Mouse (Mus musculus): ENCODE measurements around the gene Frrs1.

The Frrs1 gene

GRCm38 (mm10) chr3:116951489-116951888 lies 92.2 kb downstream of the Frrs1 start:
- H3K9me3 ChIP-seq (ENCODE audit: low read length) = no peaks in the 10 kb centered on the region
- peaks cover 2% of the 10 kb centered on the region; the same call in 1 of the 2 replicates for H3K27me3 ChIP-seq (ENCODE audit: insufficient read depth, low read length)
- H3K4me3 ChIP-seq (replicated peaks; ENCODE audit: low read length) = no peak overlapping the region
- H3K36me3 ChIP-seq (ENCODE audit: insufficient read depth, low read length) = no peaks in the 10 kb centered on the region
- TF ChIP-seq CTCF (conservative IDR thresholded peaks at IDR 0.05; ENCODE audit: low read length) = no peak
- no peak for TF ChIP-seq NANOG (IDR thresholded peaks at IDR 0.05; ENCODE audit: borderline replicate concordance, low read length)
- TF ChIP-seq POU5F1 (IDR thresholded peaks at IDR 0.05; ENCODE audit: borderline replicate concordance, low read length) = no peak
- H3K4me1 ChIP-seq (replicated peaks; ENCODE audit: low read depth, low read length) = peaks cover 16% of the 10 kb centered on the region

DNA sequence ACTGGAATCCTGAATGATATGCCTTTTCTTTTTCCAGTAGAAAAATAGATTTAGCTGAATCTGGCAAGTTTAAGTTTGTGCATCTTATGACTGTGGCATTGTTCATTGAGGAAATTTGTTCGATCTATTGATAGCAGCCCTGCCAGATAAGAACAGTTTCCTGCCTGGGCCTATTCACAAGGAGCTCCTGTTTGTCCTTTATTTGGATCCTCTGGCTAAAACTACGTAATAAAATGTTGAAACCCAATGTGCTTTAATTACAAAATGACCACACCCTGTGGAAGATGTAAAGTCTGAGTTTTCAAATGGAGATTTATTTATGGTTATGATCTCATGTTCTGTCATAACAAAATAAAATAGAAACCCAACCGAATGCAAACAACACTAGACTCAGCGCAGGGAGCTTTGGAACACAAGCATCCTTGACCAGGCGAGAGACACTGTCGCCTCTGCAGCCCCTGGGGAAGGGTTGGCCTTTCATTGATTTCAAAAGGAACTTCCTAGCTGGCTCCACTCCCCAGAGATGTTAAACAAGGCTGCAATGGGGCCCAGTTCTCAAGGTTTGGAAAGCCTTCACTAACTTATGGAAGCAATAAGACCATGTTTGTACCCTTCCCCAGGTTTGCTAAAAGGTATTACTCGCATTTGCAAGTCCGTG lies 93.1 kb downstream of the Frrs1 start:
- TF ChIP-seq CTCF (conservative IDR thresholded peaks at IDR 0.05; ENCODE audit: low read length) = no peak
- TF ChIP-seq POU5F1 (IDR thresholded peaks at IDR 0.05; ENCODE audit: borderline replicate concordance, low read length) = no peak
- TF ChIP-seq NANOG (IDR thresholded peaks at IDR 0.05; ENCODE audit: borderline replicate concordance, low read length) = no peak
- Histone ChIP-seq H3K27me3 (ENCODE audit: insufficient read depth, low read length) (no peaks in the 10 kb centered on the region), H3K36me3 (ENCODE audit: insufficient read depth, low read length) (no peaks in the 10 kb centered on the region), H3K4me3 (replicated peaks; ENCODE audit: low read length) (no peak overlapping the region), H3K4me1 (replicated peaks; ENCODE audit: low read depth, low read length) (peaks cover 16% of the 10 kb centered on the region), H3K9me3 (ENCODE audit: low read length) (no peaks in the 10 kb centered on the region)

- no peak for TF ChIP-seq POU5F1 (IDR thresholded peaks at IDR 0.05; ENCODE audit: borderline replicate concordance, low read length)
- Histone ChIP-seq H3K9me3 (ENCODE audit: low read length) (no peaks in the 10 kb centered on the region), H3K27me3 (ENCODE audit: insufficient read depth, low read length) (no peaks in the 10 kb centered on the region), H3K4me1 (replicated peaks; ENCODE audit: low read depth, low read length) (peaks cover 16% of the 10 kb centered on the region), H3K4me3 (replicated peaks; ENCODE audit: low read length) (no peak overlapping the region), H3K36me3 (ENCODE audit: insufficient read depth, low read length) (no peaks in the 10 kb centered on the region)
Observed at GRCm38 (mm10) chr3:116953366-116953765, 94.1 kb downstream of the Frrs1 start.

GRCm38 (mm10) chr3:116955061-116955460 lies 95.8 kb downstream of the Frrs1 start:
- no peak overlapping the region for H3K4me3 ChIP-seq (replicated peaks; ENCODE audit: low read length)
- H3K9me3 ChIP-seq (ENCODE audit: low read length) = no peaks in the 10 kb centered on the region
- H3K4me1 ChIP-seq (replicated peaks; ENCODE audit: low read depth, low read length) = peaks cover 16% of the 10 kb centered on the region
- no peak for TF ChIP-seq NANOG (IDR thresholded peaks at IDR 0.05; ENCODE audit: borderline replicate concordance, low read length)
- no peak for TF ChIP-seq CTCF (conservative IDR thresholded peaks at IDR 0.05; ENCODE audit: low read length)
- H3K27me3 ChIP-seq (ENCODE audit: insufficient read depth, low read length) = no peaks in the 10 kb centered on the region
- no peaks in the 10 kb centered on the region for H3K36me3 ChIP-seq (ENCODE audit: insufficient read depth, low read length)

All from E14TG2a.4 (cell line).